Mouse (Mus musculus): ENCODE results near the gene Kifc5b. TPM values are rescaled to one million over a fixed set of nuclear protein-coding genes. Genes with fewer than 3 reads are reported as not detected.
"Not testable (repeated sequence)": the region's sequence is repeated elsewhere in the genome, so short reads cannot be mapped to it uniquely, and the experiment has no call there.

Gene Kifc5b
- polyA plus RNA-seq, 1 experiment from 2014 or later: 4.3 TPM

DNA sequence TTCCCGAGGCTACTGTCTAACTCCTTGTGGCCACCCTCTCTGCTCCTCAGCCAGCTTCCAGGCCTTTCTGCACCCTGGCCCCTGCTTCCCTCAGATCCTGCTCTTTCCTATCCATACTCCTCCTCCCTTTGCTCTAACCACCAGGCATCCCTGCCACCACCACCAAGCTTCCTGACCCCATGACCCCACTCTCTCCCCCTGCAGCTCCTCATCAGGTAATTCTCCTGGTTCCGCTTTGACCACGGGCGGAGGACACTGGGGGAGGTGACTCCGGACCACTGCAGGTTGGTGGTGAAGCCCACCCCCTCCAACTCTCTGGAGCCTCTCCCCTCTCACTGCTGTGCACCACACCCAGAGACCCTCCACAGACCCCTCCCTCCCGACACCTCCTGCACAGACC is 50.6 kb downstream of the Kifc5b start:
- Histone ChIP-seq H3K9me3 (no peaks in the 10 kb centered on the region), H3K4me3 (no peak overlapping the region), H3K36me3 (peaks cover 65% of the 10 kb centered on the region), H3K4me2 (replicated peaks) (no peak overlapping the region), H3K27me3 (no peaks in the 10 kb centered on the region), H3K9ac (replicated peaks) (no peak overlapping the region), H3K4me1 (peaks cover 17% of the 10 kb centered on the region), H3K27ac (replicated peaks) (no peak overlapping the region)
- WGBS: 90% methylated on average over 6 of the region's 6 CpGs
- ATAC-seq (replicated peaks): no peak

DNA sequence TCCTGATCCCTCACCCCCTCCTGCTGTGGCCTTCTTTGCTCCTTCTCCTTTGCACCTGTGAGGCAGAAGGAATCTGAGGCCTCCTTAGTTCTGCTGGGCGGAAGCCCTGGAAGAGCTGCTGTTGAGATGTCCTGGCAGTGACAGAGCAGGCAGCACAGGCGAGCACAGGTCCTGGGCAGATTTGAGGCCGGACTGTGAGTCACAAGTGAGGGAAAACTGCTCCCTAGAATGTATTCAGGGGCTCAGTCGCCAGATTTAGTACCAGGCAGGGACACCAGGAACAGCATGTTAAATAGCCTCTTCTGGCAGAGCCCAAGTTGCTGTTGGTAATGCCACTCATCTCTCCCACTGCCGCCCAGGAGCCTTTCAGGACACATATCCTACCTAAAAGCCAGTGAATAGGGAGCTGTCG is 51.3 kb downstream of the Kifc5b start:
- Histone ChIP-seq H3K9me3 (no peaks in the 10 kb centered on the region), H3K4me3 (no peak overlapping the region), H3K27ac (replicated peaks) (no peak overlapping the region), H3K4me2 (replicated peaks) (no peak overlapping the region), H3K4me1 (peaks cover 19% of the 10 kb centered on the region), H3K36me3 (peaks cover 59% of the 10 kb centered on the region), H3K27me3 (no peaks in the 10 kb centered on the region), H3K9ac (replicated peaks) (no peak overlapping the region)
- 78% methylated on average over 6 of the region's 6 CpGs for whole genome bisulfite sequencing
- no peak for ATAC-seq (replicated peaks)

DNA sequence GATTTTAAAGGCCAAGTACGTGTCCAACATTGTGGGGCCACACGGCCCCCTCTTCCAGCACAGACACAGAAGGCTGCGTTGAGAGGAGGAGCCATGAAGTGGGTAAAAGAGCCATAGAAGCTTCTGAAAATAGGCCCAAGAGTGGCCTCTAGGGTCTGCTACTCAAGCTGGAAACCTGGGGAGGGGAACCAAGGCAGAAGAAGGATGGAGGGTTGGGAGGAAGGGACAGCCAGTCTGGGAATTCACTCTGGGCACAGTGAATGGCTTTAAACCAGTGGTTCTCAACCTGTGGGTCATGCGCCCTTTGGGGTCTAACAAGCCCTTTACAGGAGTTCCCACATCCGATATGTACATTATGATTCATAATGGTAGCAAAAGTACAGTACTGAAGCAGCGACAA is 52.4 kb downstream of the Kifc5b start:
- no peaks in the 10 kb centered on the region for H3K9me3 ChIP-seq
- no peak overlapping the region for H3K9ac ChIP-seq (replicated peaks)
- H3K36me3 ChIP-seq: peaks cover 51% of the 10 kb centered on the region
- ATAC-seq (replicated peaks): no peak
- H3K4me3 ChIP-seq: no peak overlapping the region
- H3K4me1 ChIP-seq: peaks cover 28% of the 10 kb centered on the region
- no peaks in the 10 kb centered on the region for H3K27me3 ChIP-seq
- H3K27ac ChIP-seq (replicated peaks): 0 out of 2 replicates have a peak overlapping the region, but pooled peaks have one; percentile 18
- WGBS: 85% methylated on average over 6 of the region's 6 CpGs
- no peak overlapping the region for H3K4me2 ChIP-seq (replicated peaks)

DNA sequence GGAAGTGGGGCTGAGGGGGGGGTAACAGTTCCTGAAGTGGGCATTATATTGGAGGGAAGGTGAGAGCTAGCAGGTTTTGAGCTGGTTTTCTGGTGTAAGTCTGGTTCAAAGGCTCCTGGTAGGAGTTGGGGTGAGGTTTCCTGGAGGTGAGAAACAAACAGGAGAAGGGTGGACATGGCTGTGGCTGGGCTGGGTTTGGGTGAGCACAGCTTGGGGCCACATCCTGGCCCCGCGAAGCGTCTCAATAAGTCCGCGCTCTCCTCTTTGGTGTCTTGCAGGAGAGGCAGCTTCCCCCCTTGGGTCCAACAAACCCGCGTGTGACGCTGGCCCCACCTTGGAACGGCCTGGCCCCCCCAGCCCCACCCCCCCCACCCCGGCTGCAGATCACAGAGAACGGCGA is 53.3 kb downstream of the Kifc5b start:
- Histone ChIP-seq H3K4me2 (replicated peaks) (no peak overlapping the region), H3K36me3 (peaks cover 50% of the 10 kb centered on the region), H3K9me3 (no peaks in the 10 kb centered on the region), H3K27me3 (no peaks in the 10 kb centered on the region), H3K9ac (replicated peaks) (no peak overlapping the region), H3K4me3 (no peak overlapping the region), H3K4me1 (peaks cover 37% of the 10 kb centered on the region), H3K27ac (replicated peaks) (no peak overlapping the region)
- 78% methylated on average over 12 of the region's 12 CpGs for WGBS
- ATAC-seq (replicated peaks): no peak

DNA sequence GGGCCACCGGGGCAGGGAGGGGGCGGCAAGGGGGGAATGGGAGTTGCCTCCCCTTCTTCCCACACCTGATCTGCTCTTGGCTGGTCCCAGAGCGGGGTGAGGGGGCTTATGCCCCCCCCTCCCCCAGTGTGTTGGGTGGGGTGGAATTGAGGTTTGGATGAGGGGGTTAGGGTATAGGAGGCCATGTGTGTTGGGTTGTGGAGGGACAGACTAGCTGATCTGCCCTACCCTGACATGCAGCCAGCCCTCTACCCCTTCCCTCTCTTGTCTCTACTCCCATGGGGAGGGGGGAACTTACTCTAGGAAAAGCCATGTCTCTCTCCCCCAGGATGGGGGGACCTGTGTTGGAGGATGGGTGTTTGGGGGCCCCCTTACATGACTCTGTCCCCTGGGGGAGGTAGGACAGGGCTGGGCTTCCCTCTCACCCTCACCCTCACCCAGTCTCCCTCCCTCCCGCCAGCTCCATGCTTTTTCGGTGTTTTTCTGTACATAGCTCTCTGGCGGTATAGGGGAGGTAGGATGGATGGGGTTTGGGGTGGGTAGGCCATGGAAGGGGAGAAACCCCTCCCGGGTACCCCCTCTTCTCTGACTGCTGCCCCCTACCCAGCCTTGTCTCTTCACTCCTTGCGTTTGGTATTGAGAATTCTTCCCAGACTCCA is 54.5 kb downstream of the Kifc5b start:
- Histone ChIP-seq H3K27me3 (no peaks in the 10 kb centered on the region), H3K9ac (replicated peaks) (no peak overlapping the region), H3K4me1 (peaks cover 48% of the 10 kb centered on the region), H3K4me3 (no peak overlapping the region), H3K9me3 (no peaks in the 10 kb centered on the region), H3K27ac (replicated peaks) (no peak overlapping the region), H3K36me3 (peaks cover 51% of the 10 kb centered on the region), H3K4me2 (replicated peaks) (no peak overlapping the region)
- 50% methylated on average over 8 of the region's 8 CpGs for WGBS
- no peak for ATAC-seq (replicated peaks)

DNA sequence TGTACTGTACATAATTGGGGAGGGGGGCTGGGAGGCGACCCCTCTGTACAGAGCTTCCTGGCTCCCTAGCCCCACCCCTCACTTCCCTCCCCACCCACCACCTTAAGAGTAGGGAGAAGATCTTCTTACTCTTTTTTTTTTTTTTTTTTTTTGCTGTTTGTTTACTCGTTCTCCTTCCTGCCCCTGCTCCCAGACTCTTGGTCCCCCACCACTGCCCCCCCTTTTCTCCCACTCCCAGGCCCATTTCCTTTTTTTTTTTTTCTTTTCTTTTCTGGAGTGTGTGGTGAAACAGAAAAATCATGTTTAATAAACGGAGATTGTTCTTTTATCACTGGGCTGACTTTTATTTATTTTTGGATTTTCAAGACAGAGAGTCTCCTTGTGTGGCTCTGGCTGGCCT is 55.2 kb downstream of the Kifc5b start:
- no peak for ATAC-seq (replicated peaks)
- Histone ChIP-seq H3K4me1 (peaks cover 56% of the 10 kb centered on the region), H3K36me3 (peaks cover 51% of the 10 kb centered on the region), H3K4me3 (peak overlapping the region; percentile 86), H3K9me3 (no peaks in the 10 kb centered on the region), H3K27ac (replicated peaks) (peak overlapping the region; percentile 74), H3K9ac (replicated peaks) (peak overlapping the region; percentile 75), H3K4me2 (replicated peaks) (peak overlapping the region; percentile 84), H3K27me3 (no peaks in the 10 kb centered on the region)
- WGBS: 9% methylated on average over 3 of the region's 3 CpGs

DNA sequence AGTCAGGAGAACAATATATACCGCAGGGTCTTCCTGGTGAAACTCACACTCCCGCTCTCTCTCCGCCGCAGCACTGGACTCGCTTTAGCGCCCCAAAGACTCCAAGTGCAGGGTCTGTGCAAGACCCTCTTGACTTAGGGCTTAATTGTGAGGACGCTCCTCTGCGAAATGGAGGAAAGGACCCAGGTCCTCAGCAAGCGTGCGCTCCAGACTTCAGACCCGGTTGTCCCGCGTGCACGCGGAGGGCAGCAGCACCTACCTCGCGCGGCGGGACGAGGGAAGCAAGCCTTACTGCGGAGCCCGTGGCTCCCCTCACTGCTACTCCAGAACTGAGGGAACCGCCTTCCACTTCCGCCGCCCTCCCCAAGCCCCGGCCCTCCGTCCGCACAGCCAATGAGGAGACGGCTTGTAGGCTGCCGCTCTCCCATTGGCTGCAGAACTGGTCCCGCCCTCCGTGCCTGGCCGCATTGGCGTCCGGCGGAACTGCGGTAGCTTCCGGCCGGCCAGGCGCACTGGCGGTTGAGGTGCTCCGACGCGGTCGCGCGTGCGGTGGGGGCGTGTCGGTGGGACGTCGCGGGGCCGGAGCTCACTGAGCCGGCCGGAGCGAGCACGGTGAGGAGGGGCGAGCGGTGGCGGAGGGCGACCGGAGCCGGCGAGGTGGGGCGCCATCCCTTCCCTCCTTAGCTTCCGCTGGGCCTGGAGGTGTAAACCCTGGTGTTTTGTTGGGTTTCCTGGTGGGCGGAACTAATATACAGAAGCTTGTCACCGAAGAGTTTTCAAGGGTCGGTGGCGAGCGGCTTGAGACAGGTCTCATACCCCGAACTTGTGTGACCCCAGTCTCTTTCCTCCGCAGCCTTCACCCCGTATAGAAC is 56.0 kb downstream of the Kifc5b start, which contains the start of gene Zbtb9:
Gene Zbtb9, plus strand, starts transcription at position 465 of the 872 bp plus-strand sequence.
- peaks cover 58% of the 10 kb centered on the region for H3K4me1 ChIP-seq
- peaks cover 50% of the 10 kb centered on the region for H3K36me3 ChIP-seq
- peak; percentile 100 for ATAC-seq (replicated peaks)
- H3K4me2 ChIP-seq (replicated peaks): peak within 1 kb of the TSS; percentile 84
- no peaks in the 10 kb centered on the region for H3K9me3 ChIP-seq
- peak within 1 kb of the TSS; percentile 86 for H3K4me3 ChIP-seq
- under 1% methylated on average over 72 of the region's 75 CpGs for WGBS
- H3K9ac ChIP-seq (replicated peaks): peak within 1 kb of the TSS; percentile 75
- H3K27ac ChIP-seq (replicated peaks): peak within 1 kb of the TSS; percentile 74
- no peaks in the 10 kb centered on the region for H3K27me3 ChIP-seq

DNA sequence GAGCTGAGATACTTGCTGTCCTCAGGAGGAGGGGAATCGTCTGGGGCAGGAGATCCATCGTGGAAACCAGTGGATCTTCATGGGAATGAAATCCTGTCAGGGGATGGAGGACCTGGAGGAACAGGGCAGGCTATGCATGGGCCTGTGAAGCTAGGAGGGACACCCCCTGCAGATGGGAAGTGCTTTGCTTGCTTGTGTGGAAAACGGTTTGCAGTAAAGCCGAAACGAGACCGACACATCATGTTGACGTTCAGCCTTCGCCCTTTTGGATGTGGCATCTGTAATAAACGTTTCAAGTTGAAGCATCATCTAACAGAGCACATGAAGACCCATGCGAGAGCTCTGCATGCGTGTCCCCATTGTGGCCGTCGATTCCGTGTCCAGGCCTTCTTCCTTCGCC is 57.7 kb downstream of the Kifc5b start:
- no peak overlapping the region for H3K9ac ChIP-seq (replicated peaks)
- 95% methylated on average over 15 of the region's 15 CpGs for WGBS
- peaks cover 54% of the 10 kb centered on the region for H3K36me3 ChIP-seq
- no peak overlapping the region for H3K4me3 ChIP-seq
- H3K4me2 ChIP-seq (replicated peaks): peak overlapping the region; percentile 84; the same call in 1 of the 2 replicates
- no peak for ATAC-seq (replicated peaks)
- no peaks in the 10 kb centered on the region for H3K9me3 ChIP-seq
- H3K27ac ChIP-seq (replicated peaks): no peak overlapping the region
- H3K27me3 ChIP-seq: no peaks in the 10 kb centered on the region
- H3K4me1 ChIP-seq: peaks cover 62% of the 10 kb centered on the region

DNA sequence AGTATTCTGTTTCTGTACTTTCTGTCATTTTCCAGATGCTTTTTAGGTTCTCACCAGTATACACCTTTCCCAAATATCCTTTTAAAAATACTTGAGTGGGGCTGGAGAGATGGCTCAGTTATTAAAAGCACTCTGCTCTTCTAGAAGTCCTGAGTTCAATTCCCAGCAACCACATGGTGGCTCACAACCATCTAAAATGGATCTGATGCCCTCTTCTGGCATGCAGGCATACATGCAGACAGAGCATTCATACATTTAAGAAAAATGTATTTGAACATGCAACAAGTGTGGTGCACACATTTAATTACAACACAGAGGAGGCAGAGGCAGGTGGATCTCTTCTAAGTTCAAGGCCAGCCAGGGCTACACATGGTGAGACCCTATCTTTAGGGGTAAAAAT is 58.5 kb downstream of the Kifc5b start:
- no peak for ATAC-seq (replicated peaks)
- H3K4me2 ChIP-seq (replicated peaks): no peak overlapping the region
- no peak overlapping the region for H3K9ac ChIP-seq (replicated peaks)
- peaks cover 62% of the 10 kb centered on the region for H3K4me1 ChIP-seq
- H3K27me3 ChIP-seq: no peaks in the 10 kb centered on the region
- no peaks in the 10 kb centered on the region for H3K9me3 ChIP-seq
- H3K4me3 ChIP-seq: no peak overlapping the region
- H3K36me3 ChIP-seq: peaks cover 51% of the 10 kb centered on the region
- no peak overlapping the region for H3K27ac ChIP-seq (replicated peaks)

DNA sequence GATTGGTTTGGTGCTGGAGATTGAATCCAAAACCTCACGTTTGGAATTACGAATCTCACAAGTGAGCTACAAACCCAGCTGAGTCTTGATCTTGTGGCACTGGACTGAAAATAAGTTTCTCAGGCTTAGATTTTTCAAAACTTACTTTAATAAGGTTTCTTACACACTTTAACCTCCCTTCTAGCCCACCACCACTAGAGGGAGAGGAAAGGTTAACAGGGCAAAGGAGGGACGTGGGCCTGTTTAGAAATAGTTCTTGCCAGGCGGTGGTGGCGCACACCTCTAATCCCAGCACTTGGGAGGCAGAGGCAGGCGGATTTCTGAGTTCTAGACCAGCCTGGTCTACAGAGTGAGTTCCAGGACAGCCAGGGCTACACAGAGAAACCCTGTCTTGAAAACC is 60.5 kb downstream of the Kifc5b start:
- ATAC-seq (replicated peaks); H3K9ac ChIP-seq (replicated peaks); H3K27ac ChIP-seq (replicated peaks); H3K4me3 ChIP-seq; H3K4me2 ChIP-seq (replicated peaks); H3K9me3 ChIP-seq; H3K27me3 ChIP-seq: not testable (repeated sequence)
- 87% methylated on average over 6 of the region's 6 CpGs for WGBS
- Histone ChIP-seq H3K4me1 (peaks cover 46% of the 10 kb centered on the region), H3K36me3 (peaks cover 53% of the 10 kb centered on the region)

DNA sequence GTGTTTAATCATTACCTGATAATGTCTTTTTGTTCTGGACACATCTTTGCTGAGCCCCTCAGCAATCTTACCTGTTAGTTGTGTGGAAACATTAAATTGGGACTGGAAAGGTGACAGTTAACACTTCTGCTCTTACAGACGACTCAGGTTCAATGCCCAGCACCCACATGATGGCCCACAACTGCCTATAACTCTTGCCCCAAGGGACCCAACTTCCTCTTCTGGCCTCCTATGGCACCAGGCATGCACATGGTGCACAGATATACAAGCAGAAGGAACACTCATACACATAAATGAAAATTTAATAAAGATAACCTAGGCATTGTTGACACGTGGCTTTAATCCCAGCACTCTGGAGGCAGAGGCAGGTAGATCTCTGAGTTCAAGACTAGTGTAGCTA is 62.5 kb downstream of the Kifc5b start:
- H3K27me3 ChIP-seq: no peaks in the 10 kb centered on the region
- 78% methylated on average over 2 of the region's 2 CpGs for WGBS
- H3K9me3 ChIP-seq: no peaks in the 10 kb centered on the region
- peaks cover 33% of the 10 kb centered on the region for H3K4me1 ChIP-seq
- H3K27ac ChIP-seq (replicated peaks): no peak overlapping the region
- H3K4me2 ChIP-seq (replicated peaks): no peak overlapping the region
- peaks cover 51% of the 10 kb centered on the region for H3K36me3 ChIP-seq
- no peak overlapping the region for H3K4me3 ChIP-seq
- H3K9ac ChIP-seq (replicated peaks): no peak overlapping the region
- ATAC-seq (replicated peaks): no peak

DNA sequence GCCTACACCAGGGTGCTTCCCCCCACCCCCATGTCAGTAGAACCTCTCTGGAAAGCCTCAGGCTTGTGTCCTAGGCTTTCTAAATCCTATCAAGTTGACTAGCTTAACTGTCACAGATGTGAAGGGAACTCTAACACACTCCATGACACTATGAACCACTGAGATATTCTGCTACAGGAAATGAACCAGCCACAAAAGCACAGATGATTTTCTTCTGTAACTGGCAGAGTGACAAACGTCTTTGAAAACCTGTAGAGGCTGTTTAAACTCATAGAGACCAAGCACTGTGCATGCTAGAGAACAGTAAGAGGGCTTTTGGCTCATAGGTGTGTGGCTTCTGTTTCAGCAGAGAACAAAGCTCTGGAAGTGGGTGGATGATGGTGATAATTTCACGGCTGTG is 64.2 kb downstream of the Kifc5b start:
- Histone ChIP-seq H3K9ac (replicated peaks) (no peak overlapping the region), H3K27me3 (no peaks in the 10 kb centered on the region), H3K36me3 (peaks cover 39% of the 10 kb centered on the region), H3K27ac (replicated peaks) (no peak overlapping the region), H3K9me3 (no peaks in the 10 kb centered on the region), H3K4me1 (peaks cover 17% of the 10 kb centered on the region), H3K4me2 (replicated peaks) (no peak overlapping the region), H3K4me3 (no peak overlapping the region)
- ATAC-seq (replicated peaks): no peak
- 74% methylated on average over 2 of the region's 2 CpGs for WGBS
